Mouse (Mus musculus): ENCODE measurements at regions not wholly inside any gene's neighbourhood (a gene's known extent, or its start where the extent isn't known, plus 50 kb on each side); places are given as distances from the start of the nearest gene placed in this dataset.

GRCm38 (mm10) chr11:38443291-38443690, 1207.5 kb upstream of the Tenm2 start:
- H3K27me3 ChIP-seq (replicated peaks; ENCODE audit: control insufficient read depth, insufficient read depth, low read length) = no peaks in the 10 kb centered on the region
- H3K9ac ChIP-seq (ENCODE audit: low read depth, low read length) = no peak overlapping the region
- H3K9me3 ChIP-seq (ENCODE audit: control insufficient read depth, low read length) = no peaks in the 10 kb centered on the region
- H3K4me2 ChIP-seq (ENCODE audit: low read depth, low read length) = no peak overlapping the region
- no peaks in the 10 kb centered on the region for H3K4me1 ChIP-seq (ENCODE audit: control insufficient read depth, insufficient read depth, low read length)
- ATAC-seq (ENCODE audit: low read depth) (no peak), DNase-seq (ENCODE audit: low spot score) (no peak)
- WGBS = 80% methylated on average over 5 of the region's 5 CpGs
- H3K27ac ChIP-seq (replicated peaks; ENCODE audit: low read depth, low read length) = no peak overlapping the region
- H3K36me3 ChIP-seq (ENCODE audit: control insufficient read depth, insufficient read depth, low read length) = no peaks in the 10 kb centered on the region
- no peak overlapping the region for H3K4me3 ChIP-seq (ENCODE audit: low read depth, low read length)

GRCm38 (mm10) chr11:38410302-38410701, 1174.5 kb upstream of the Tenm2 start:
- no peaks in the 10 kb centered on the region for H3K27me3 ChIP-seq (replicated peaks; ENCODE audit: control insufficient read depth, insufficient read depth, low read length)
- DNase-seq (ENCODE audit: low spot score) (no peak), ATAC-seq (ENCODE audit: low read depth) (no peak)
- H3K4me3 ChIP-seq (ENCODE audit: low read depth, low read length) = no peak overlapping the region
- H3K27ac ChIP-seq (replicated peaks; ENCODE audit: low read depth, low read length) = no peak overlapping the region
- no peak overlapping the region for H3K9ac ChIP-seq (ENCODE audit: low read depth, low read length)
- no peak overlapping the region for H3K4me2 ChIP-seq (ENCODE audit: low read depth, low read length)
- 58% methylated on average over 1 of the region's 1 CpGs for WGBS
- no peaks in the 10 kb centered on the region for H3K36me3 ChIP-seq (ENCODE audit: control insufficient read depth, insufficient read depth, low read length)
- H3K4me1 ChIP-seq (ENCODE audit: control insufficient read depth, insufficient read depth, low read length) = no peaks in the 10 kb centered on the region
- H3K9me3 ChIP-seq (ENCODE audit: control insufficient read depth, low read length) = no peaks in the 10 kb centered on the region

GRCm38 (mm10) chr11:38397771-38398170, 1162.0 kb upstream of the Tenm2 start:
- Histone ChIP-seq H3K36me3 (ENCODE audit: control insufficient read depth, insufficient read depth, low read length) (no peaks in the 10 kb centered on the region), H3K4me3 (ENCODE audit: low read depth, low read length) (no peak overlapping the region), H3K4me2 (ENCODE audit: low read depth, low read length) (no peak overlapping the region), H3K9me3 (ENCODE audit: control insufficient read depth, low read length) (no peaks in the 10 kb centered on the region), H3K27me3 (replicated peaks; ENCODE audit: control insufficient read depth, insufficient read depth, low read length) (no peaks in the 10 kb centered on the region), H3K27ac (replicated peaks; ENCODE audit: low read depth, low read length) (no peak overlapping the region), H3K9ac (ENCODE audit: low read depth, low read length) (no peak overlapping the region), H3K4me1 (ENCODE audit: control insufficient read depth, insufficient read depth, low read length) (no peaks in the 10 kb centered on the region)
- DNase-seq (ENCODE audit: low spot score) (no peak), ATAC-seq (ENCODE audit: low read depth) (no peak)

GRCm38 (mm10) chr11:38386958-38387357, 1151.2 kb upstream of the Tenm2 start:
- no peak overlapping the region for H3K4me2 ChIP-seq (ENCODE audit: low read depth, low read length)
- 78% methylated on average over 2 of the region's 2 CpGs for WGBS
- H3K9me3 ChIP-seq (ENCODE audit: control insufficient read depth, low read length) = no peaks in the 10 kb centered on the region
- no peaks in the 10 kb centered on the region for H3K27me3 ChIP-seq (replicated peaks; ENCODE audit: control insufficient read depth, insufficient read depth, low read length)
- no peaks in the 10 kb centered on the region for H3K36me3 ChIP-seq (ENCODE audit: control insufficient read depth, insufficient read depth, low read length)
- ATAC-seq (ENCODE audit: low read depth) (no peak), DNase-seq (ENCODE audit: low spot score) (no peak)
- H3K4me1 ChIP-seq (ENCODE audit: control insufficient read depth, insufficient read depth, low read length) = no peaks in the 10 kb centered on the region
- no peak overlapping the region for H3K27ac ChIP-seq (replicated peaks; ENCODE audit: low read depth, low read length)
- H3K4me3 ChIP-seq (ENCODE audit: low read depth, low read length) = no peak overlapping the region
- no peak overlapping the region for H3K9ac ChIP-seq (ENCODE audit: low read depth, low read length)

- no peaks in the 10 kb centered on the region for H3K27me3 ChIP-seq (replicated peaks; ENCODE audit: control insufficient read depth, insufficient read depth, low read length)
- H3K36me3 ChIP-seq (ENCODE audit: control insufficient read depth, insufficient read depth, low read length) = no peaks in the 10 kb centered on the region
- ATAC-seq (ENCODE audit: low read depth) = no peak
- H3K27ac ChIP-seq (replicated peaks; ENCODE audit: low read depth, low read length) = no peak overlapping the region
- H3K4me1 ChIP-seq (ENCODE audit: control insufficient read depth, insufficient read depth, low read length) = no peaks in the 10 kb centered on the region
- H3K4me2 ChIP-seq (ENCODE audit: low read depth, low read length) = no peak overlapping the region
- H3K4me3 ChIP-seq (ENCODE audit: low read depth, low read length) = no peak overlapping the region
- no peak overlapping the region for H3K9ac ChIP-seq (ENCODE audit: low read depth, low read length)
- 66% methylated on average over 6 of the region's 6 CpGs for WGBS
- no peak for DNase-seq (ENCODE audit: low spot score)
- H3K9me3 ChIP-seq (ENCODE audit: control insufficient read depth, low read length) = no peaks in the 10 kb centered on the region
Measured at GRCm38 (mm10) chr11:38346442-38346841, 1110.7 kb upstream of the Tenm2 start.

- H3K27ac ChIP-seq (replicated peaks; ENCODE audit: low read depth, low read length) = no peak overlapping the region
- H3K27me3 ChIP-seq (replicated peaks; ENCODE audit: control insufficient read depth, insufficient read depth, low read length) = no peaks in the 10 kb centered on the region
- 87% methylated on average over 3 of the region's 3 CpGs for WGBS
- no peak for DNase-seq (ENCODE audit: low spot score)
- no peak overlapping the region for H3K9ac ChIP-seq (ENCODE audit: low read depth, low read length)
- H3K9me3 ChIP-seq (ENCODE audit: control insufficient read depth, low read length) = no peaks in the 10 kb centered on the region
- H3K4me1 ChIP-seq (ENCODE audit: control insufficient read depth, insufficient read depth, low read length) = no peaks in the 10 kb centered on the region
- H3K4me2 ChIP-seq (ENCODE audit: low read depth, low read length) = no peak overlapping the region
- no peak for ATAC-seq (ENCODE audit: low read depth)
- no peak overlapping the region for H3K4me3 ChIP-seq (ENCODE audit: low read depth, low read length)
- H3K36me3 ChIP-seq (ENCODE audit: control insufficient read depth, insufficient read depth, low read length) = no peaks in the 10 kb centered on the region
Measured at GRCm38 (mm10) chr11:38335411-38335810, 1099.6 kb upstream of the Tenm2 start.

- H3K27ac ChIP-seq (replicated peaks; ENCODE audit: low read depth, low read length) = no peak overlapping the region
- ATAC-seq (ENCODE audit: low read depth) = no peak
- no peak overlapping the region for H3K9ac ChIP-seq (ENCODE audit: low read depth, low read length)
- no peaks in the 10 kb centered on the region for H3K27me3 ChIP-seq (replicated peaks; ENCODE audit: control insufficient read depth, insufficient read depth, low read length)
- no peak overlapping the region for H3K4me3 ChIP-seq (ENCODE audit: low read depth, low read length)
- no peaks in the 10 kb centered on the region for H3K4me1 ChIP-seq (ENCODE audit: control insufficient read depth, insufficient read depth, low read length)
- H3K4me2 ChIP-seq (ENCODE audit: low read depth, low read length) = no peak overlapping the region
- no peak for DNase-seq (ENCODE audit: low spot score)
- H3K36me3 ChIP-seq (ENCODE audit: control insufficient read depth, insufficient read depth, low read length) = no peaks in the 10 kb centered on the region
- H3K9me3 ChIP-seq (ENCODE audit: control insufficient read depth, low read length) = no peaks in the 10 kb centered on the region
Measured at GRCm38 (mm10) chr11:38297693-38298092, 1061.9 kb upstream of the Tenm2 start.

- Histone ChIP-seq H3K4me3 (ENCODE audit: low read depth, low read length) (no peak overlapping the region), H3K27me3 (replicated peaks; ENCODE audit: control insufficient read depth, insufficient read depth, low read length) (no peaks in the 10 kb centered on the region), H3K36me3 (ENCODE audit: control insufficient read depth, insufficient read depth, low read length) (no peaks in the 10 kb centered on the region), H3K4me2 (ENCODE audit: low read depth, low read length) (no peak overlapping the region), H3K27ac (replicated peaks; ENCODE audit: low read depth, low read length) (no peak overlapping the region), H3K9ac (ENCODE audit: low read depth, low read length) (no peak overlapping the region), H3K4me1 (ENCODE audit: control insufficient read depth, insufficient read depth, low read length) (no peaks in the 10 kb centered on the region), H3K9me3 (ENCODE audit: control insufficient read depth, low read length) (no peaks in the 10 kb centered on the region)
- DNase-seq (ENCODE audit: low spot score) (no peak), ATAC-seq (ENCODE audit: low read depth) (no peak)
- 76% methylated on average over 3 of the region's 3 CpGs for WGBS
Measured at GRCm38 (mm10) chr11:38291289-38291688, 1055.5 kb upstream of the Tenm2 start.

GRCm38 (mm10) chr11:38280961-38281360, 1045.2 kb upstream of the Tenm2 start:
- H3K4me3 ChIP-seq (ENCODE audit: low read depth, low read length) = no peak overlapping the region
- no peak for ATAC-seq (ENCODE audit: low read depth)
- H3K4me2 ChIP-seq (ENCODE audit: low read depth, low read length) = no peak overlapping the region
- no peaks in the 10 kb centered on the region for H3K9me3 ChIP-seq (ENCODE audit: control insufficient read depth, low read length)
- H3K27ac ChIP-seq (replicated peaks; ENCODE audit: low read depth, low read length) = no peak overlapping the region
- 77% methylated on average over 2 of the region's 2 CpGs for WGBS
- no peaks in the 10 kb centered on the region for H3K27me3 ChIP-seq (replicated peaks; ENCODE audit: control insufficient read depth, insufficient read depth, low read length)
- no peak overlapping the region for H3K9ac ChIP-seq (ENCODE audit: low read depth, low read length)
- no peak for DNase-seq (ENCODE audit: low spot score)
- no peaks in the 10 kb centered on the region for H3K36me3 ChIP-seq (ENCODE audit: control insufficient read depth, insufficient read depth, low read length)
- no peaks in the 10 kb centered on the region for H3K4me1 ChIP-seq (ENCODE audit: control insufficient read depth, insufficient read depth, low read length)
